Mouse (Mus musculus) kidney, postnatal 4 days (tissue): ENCODE results near the gene Cd177.
A peak's percentile ranks its signal among the peaks of the same experiment; 100 is the strongest.
"Not testable (repeated sequence)": the region's sequence is repeated elsewhere in the genome, so short reads cannot be mapped to it uniquely, and the experiment has no call there.

Source experiments
- DNase-seq, 2 experiments: peaks; one replicate each; pipeline ENCODE4 v3.0.0; 2021; ENCODE audit warnings: mixed read lengths in 2 of 2

Gene Cd177

GRCm38 (mm10) chr7:24760211-24760610 lies at the start of gene Cd177:
Gene Cd177 (minus strand): TSS chr7:24760311.
- no peak for DNase-seq

- DNase-seq, result no peak
These were observed 48.9 kb upstream of the Cd177 start for GRCm38 (mm10) chr7:24809041-24809440.

GRCm38 (mm10) chr7:24804826-24805225 lies 44.7 kb upstream of the Cd177 start:
- no peak for DNase-seq

GRCm38 (mm10) chr7:24802149-24802767 lies 42.1 kb upstream of the Cd177 start:
- DNase-seq, result no peak

- DNase-seq, result no peak
These were observed 37.8 kb upstream of the Cd177 start for GRCm38 (mm10) chr7:24797918-24798317.

GRCm38 (mm10) chr7:24776918-24777317 lies 16.8 kb upstream of the Cd177 start, which contains the start of gene Ceacam10:
Gene Ceacam10 (plus strand): TSS chr7:24777206.
- DNase-seq, result peak; percentile 6

- no peak for DNase-seq
These were observed 16.0 kb upstream of the Cd177 start for GRCm38 (mm10) chr7:24776145-24776544.

- DNase-seq, result no peak
These were observed 13.9 kb upstream of the Cd177 start for GRCm38 (mm10) chr7:24773942-24774535.

GRCm38 (mm10) chr7:24771361-24771760 lies 11.2 kb upstream of the Cd177 start:
- DNase-seq, result no peak

- DNase-seq, result no peak
These were observed 2.5 kb upstream of the Cd177 start for GRCm38 (mm10) chr7:24762574-24762973.

GRCm38 (mm10) chr7:24761161-24761560 lies 1.1 kb upstream of the Cd177 start:
- no peak for DNase-seq

GRCm38 (mm10) chr7:24758520-24758919 lies 1.6 kb downstream of the Cd177 start:
- no peak for DNase-seq

GRCm38 (mm10) chr7:24753476-24753875 lies 6.6 kb downstream of the Cd177 start:
- no peak for DNase-seq

- DNase-seq, result no peak
These were observed 8.5 kb downstream of the Cd177 start for GRCm38 (mm10) chr7:24751610-24752009.

- peak in 1 of 2 experiments; percentile 8 for DNase-seq
These were observed 9.4 kb downstream of the Cd177 start for GRCm38 (mm10) chr7:24750695-24751094.

GRCm38 (mm10) chr7:24735970-24736670 lies 24.0 kb downstream of the Cd177 start:
- peak; percentile 66 to 79 for DNase-seq

GRCm38 (mm10) chr7:24726808-24727207 lies 33.3 kb downstream of the Cd177 start, which contains the start of gene Gm4763:
Gene Gm4763 (minus strand): TSS chr7:24726908.
- DNase-seq, result not testable (repeated sequence)

- DNase-seq, result no peak
These were observed 45.1 kb downstream of the Cd177 start for GRCm38 (mm10) chr7:24715039-24715438.

GRCm38 (mm10) chr7:24708832-24709292 lies 51.2 kb downstream of the Cd177 start, which contains the start of gene BC049730:
Gene BC049730 (plus strand): TSS chr7:24709242.
- no peak for DNase-seq

- not testable (repeated sequence) for DNase-seq
These were observed 57.3 kb downstream of the Cd177 start for GRCm38 (mm10) chr7:24702841-24703240.

GRCm38 (mm10) chr7:24697891-24698290 lies 62.2 kb downstream of the Cd177 start:
- not testable (repeated sequence) for DNase-seq
